Mouse (Mus musculus): ENCODE measurements around the gene Cap2. TPM values are rescaled to one million over a fixed set of nuclear protein-coding genes. Genes with fewer than 3 reads are reported as not detected.

The Cap2 gene
- polyA plus RNA-seq, 1 experiment from 2014 or later = 6.3 TPM

DNA sequence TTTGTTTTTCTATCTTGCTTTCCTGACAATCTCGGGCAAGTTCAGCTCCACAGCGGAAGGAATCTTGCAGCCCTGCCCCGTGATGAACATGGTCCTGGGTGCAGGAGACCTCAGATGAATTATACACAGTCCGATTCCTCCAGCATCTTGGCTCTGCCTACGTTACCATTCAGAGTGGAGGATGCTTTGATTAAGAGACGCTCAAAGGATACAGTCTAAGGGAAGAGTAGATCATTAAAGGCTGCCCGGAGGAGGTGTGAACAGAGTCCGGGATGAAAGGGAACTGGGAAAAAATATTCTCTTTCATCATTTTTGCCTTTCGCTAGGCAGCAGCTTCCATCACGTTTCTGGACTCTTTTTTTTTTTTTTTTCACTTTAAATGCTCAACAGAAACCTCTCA lies 27.4 kb downstream of the Cap2 start:
- peaks cover 7% of the 10 kb centered on the region for H3K4me1 ChIP-seq (replicated peaks)
- no peaks in the 10 kb centered on the region; the same call in 1 of the 2 replicates for H3K27me3 ChIP-seq
- H3K4me3 ChIP-seq = no peak overlapping the region
- no peak overlapping the region for H3K27ac ChIP-seq
- 86% methylated on average over 10 of the region's 10 CpGs for WGBS
- no peak for ATAC-seq (ENCODE audit: low FRiP score)
- H3K9ac ChIP-seq = no peak overlapping the region
- no peaks in the 10 kb centered on the region for H3K36me3 ChIP-seq
- no peaks in the 10 kb centered on the region for H3K9me3 ChIP-seq
- no peak overlapping the region for H3K4me2 ChIP-seq

DNA sequence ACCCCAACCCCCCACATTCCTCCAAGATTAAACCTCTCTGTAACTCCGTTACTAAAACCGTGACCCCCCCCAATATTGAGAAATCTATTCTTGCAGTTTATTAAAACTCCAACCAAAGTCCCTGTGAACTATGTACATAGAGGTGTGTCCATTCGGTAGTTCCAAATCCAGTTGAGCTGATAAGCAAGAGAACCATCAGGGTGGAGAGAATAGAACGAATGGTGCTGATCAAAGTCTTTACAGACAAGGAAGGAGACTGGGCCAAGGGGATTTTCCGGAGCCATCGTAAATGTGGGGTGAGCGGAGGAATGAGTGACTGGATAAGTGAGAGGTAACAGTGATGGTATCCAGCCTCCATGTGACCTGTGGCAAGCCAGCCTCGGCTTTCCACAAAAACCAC lies 28.9 kb downstream of the Cap2 start:
- ATAC-seq (ENCODE audit: low FRiP score) = no peak
- WGBS = 91% methylated on average over 8 of the region's 8 CpGs
- Histone ChIP-seq H3K9me3 (no peaks in the 10 kb centered on the region), H3K27me3 (no peaks in the 10 kb centered on the region; the same call in 1 of the 2 replicates), H3K9ac (no peak overlapping the region), H3K4me1 (replicated peaks) (peaks cover 16% of the 10 kb centered on the region), H3K4me3 (no peak overlapping the region), H3K36me3 (no peaks in the 10 kb centered on the region), H3K4me2 (no peak overlapping the region), H3K27ac (no peak overlapping the region)

GRCm38 (mm10) chr13:46531676-46532075 lies 30.0 kb downstream of the Cap2 start:
- H3K9me3 ChIP-seq = no peaks in the 10 kb centered on the region
- ATAC-seq (ENCODE audit: low FRiP score) = no peak
- WGBS = 93% methylated on average over 3 of the region's 3 CpGs
- H3K4me3 ChIP-seq = no peak overlapping the region
- H3K9ac ChIP-seq = no peak overlapping the region
- no peak overlapping the region for H3K27ac ChIP-seq
- H3K4me1 ChIP-seq (replicated peaks) = peaks cover 16% of the 10 kb centered on the region
- H3K27me3 ChIP-seq = no peaks in the 10 kb centered on the region; the same call in 1 of the 2 replicates
- H3K36me3 ChIP-seq = no peaks in the 10 kb centered on the region
- H3K4me2 ChIP-seq = no peak overlapping the region

GRCm38 (mm10) chr13:46532276-46532675 lies 30.6 kb downstream of the Cap2 start:
- H3K4me1 ChIP-seq (replicated peaks) = peaks cover 16% of the 10 kb centered on the region
- 98% methylated on average over 7 of the region's 7 CpGs for WGBS

DNA sequence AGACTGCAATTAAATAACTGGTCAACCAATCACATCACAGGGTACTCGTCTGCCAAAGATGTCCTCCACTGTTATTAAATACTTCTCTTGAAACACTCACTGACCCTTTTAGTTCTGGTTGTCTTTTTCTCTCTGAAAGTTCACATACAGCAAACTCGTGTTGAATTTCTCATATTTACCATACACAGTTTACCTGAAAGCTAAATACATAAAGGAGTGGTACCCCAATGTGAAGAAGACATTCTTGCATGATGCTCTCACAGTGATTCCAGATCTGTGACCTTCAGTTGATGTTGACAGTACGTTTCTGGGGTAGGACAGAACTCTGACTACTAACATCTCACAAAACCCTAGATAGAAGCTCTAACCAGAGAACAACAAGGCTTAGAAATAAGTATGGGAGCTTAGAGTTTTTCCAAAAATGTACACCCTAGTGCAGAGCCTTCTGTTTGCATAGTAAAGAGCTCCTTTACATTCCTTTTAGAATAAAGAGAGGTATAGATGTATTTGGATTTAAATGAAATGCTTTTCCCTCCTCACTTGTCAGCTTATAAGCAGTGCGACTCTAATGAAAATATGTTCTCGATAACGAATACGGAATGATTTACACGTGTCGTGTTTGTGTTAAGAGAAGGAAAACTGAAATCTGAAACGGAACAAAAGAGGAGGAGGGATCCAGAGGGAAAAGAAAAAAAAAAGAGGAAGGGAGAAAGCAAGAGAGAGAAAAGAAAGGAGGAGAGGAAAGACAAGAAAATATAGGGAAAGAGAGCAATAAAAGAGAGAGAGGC lies 31.9 kb downstream of the Cap2 start:
- H3K36me3 ChIP-seq = no peaks in the 10 kb centered on the region
- H3K27me3 ChIP-seq = no peaks in the 10 kb centered on the region; the same call in 1 of the 2 replicates
- no peak for ATAC-seq (ENCODE audit: low FRiP score)
- peak overlapping the region; percentile 38 for H3K4me2 ChIP-seq
- H3K9me3 ChIP-seq = no peaks in the 10 kb centered on the region
- peak overlapping the region; percentile 2; the same call in 1 of the 2 replicates for H3K27ac ChIP-seq
- 50% methylated on average over 10 of the region's 10 CpGs for WGBS
- no peak overlapping the region for H3K9ac ChIP-seq
- peaks cover 16% of the 10 kb centered on the region for H3K4me1 ChIP-seq (replicated peaks)
- no peak overlapping the region for H3K4me3 ChIP-seq

More at GRCm38 (mm10) chr13:46532276-46532675, 30.6 kb downstream of the Cap2 start:
- no peak overlapping the region for H3K9ac ChIP-seq
- H3K4me2 ChIP-seq = no peak overlapping the region
- no peak overlapping the region for H3K27ac ChIP-seq
- H3K4me3 ChIP-seq = no peak overlapping the region
- no peaks in the 10 kb centered on the region; the same call in 1 of the 2 replicates for H3K27me3 ChIP-seq
- no peaks in the 10 kb centered on the region for H3K36me3 ChIP-seq
- ATAC-seq (ENCODE audit: low FRiP score) = no peak
- no peaks in the 10 kb centered on the region for H3K9me3 ChIP-seq

GRCm38 (mm10) chr13:46534171-46534968 lies 32.7 kb downstream of the Cap2 start:
- no peaks in the 10 kb centered on the region for H3K9me3 ChIP-seq
- 11% methylated on average over 11 of the region's 11 CpGs for WGBS

DNA sequence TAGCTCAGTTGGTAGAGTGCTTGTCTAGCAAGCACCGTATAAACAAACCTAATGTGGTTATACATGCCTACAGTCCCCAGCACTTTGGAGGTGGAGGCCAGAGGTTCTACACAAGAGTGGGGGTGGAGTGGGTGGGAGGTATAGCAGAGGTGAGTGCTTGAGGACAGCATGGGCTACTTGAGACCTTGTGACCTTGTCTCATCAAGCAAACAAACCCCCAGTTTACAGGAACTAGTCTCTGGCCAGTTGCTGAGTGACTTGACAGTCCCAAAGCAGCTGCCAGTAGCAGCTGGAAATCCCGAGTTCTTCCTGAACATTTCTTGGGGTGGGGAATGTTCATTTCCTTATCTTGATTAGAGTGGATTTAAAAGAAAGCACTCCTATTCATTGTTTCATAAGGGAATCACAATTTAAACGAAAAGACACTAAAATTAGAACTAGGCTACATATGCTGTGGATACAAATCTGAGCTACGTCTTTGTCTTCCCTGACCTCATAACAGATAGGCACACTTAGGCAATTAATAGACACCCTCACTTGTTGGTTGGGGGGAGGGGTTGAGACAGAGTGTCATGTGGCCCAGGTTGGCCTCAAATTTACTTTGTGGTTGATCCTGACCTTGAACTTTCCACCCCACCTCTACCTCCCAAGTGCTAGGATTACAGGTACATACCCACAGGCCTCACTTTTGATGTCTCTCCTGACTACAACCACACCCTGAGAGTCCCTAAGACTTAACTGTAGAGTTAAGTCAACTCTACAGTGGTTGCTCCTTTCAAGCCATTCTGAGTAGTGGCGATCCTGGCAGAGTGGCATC lies 33.5 kb downstream of the Cap2 start:
- no peaks in the 10 kb centered on the region for H3K36me3 ChIP-seq
- no peak for ATAC-seq (ENCODE audit: low FRiP score)
- WGBS = 77% methylated on average over 5 of the region's 5 CpGs
- peaks cover 16% of the 10 kb centered on the region for H3K4me1 ChIP-seq (replicated peaks)
- no peak overlapping the region for H3K9ac ChIP-seq
- no peaks in the 10 kb centered on the region; the same call in 1 of the 2 replicates for H3K27me3 ChIP-seq
- H3K9me3 ChIP-seq = no peaks in the 10 kb centered on the region
- no peak overlapping the region for H3K4me2 ChIP-seq
- no peak overlapping the region for H3K27ac ChIP-seq
- H3K4me3 ChIP-seq = no peak overlapping the region

More at GRCm38 (mm10) chr13:46534171-46534968, 32.7 kb downstream of the Cap2 start:
- H3K27ac ChIP-seq = peak overlapping the region; percentile 2; the same call in 1 of the 2 replicates
- no peaks in the 10 kb centered on the region; the same call in 1 of the 2 replicates for H3K27me3 ChIP-seq
- ATAC-seq (ENCODE audit: low FRiP score) = 0 out of 2 replicates have a peak, but pooled peaks have one; percentile 21
- peak overlapping the region; percentile 38 for H3K4me2 ChIP-seq
- H3K36me3 ChIP-seq = no peaks in the 10 kb centered on the region
- no peak overlapping the region for H3K9ac ChIP-seq
- no peak overlapping the region; the same call in 1 of the 2 replicates for H3K4me3 ChIP-seq
- peaks cover 16% of the 10 kb centered on the region for H3K4me1 ChIP-seq (replicated peaks)

GRCm38 (mm10) chr13:46539284-46539683 lies 37.6 kb downstream of the Cap2 start:
- Histone ChIP-seq H3K27me3 (no peaks in the 10 kb centered on the region), H3K9ac (no peak overlapping the region), H3K9me3 (no peaks in the 10 kb centered on the region), H3K4me2 (no peak overlapping the region), H3K4me3 (no peak overlapping the region), H3K4me1 (replicated peaks) (peaks cover 13% of the 10 kb centered on the region), H3K36me3 (no peaks in the 10 kb centered on the region), H3K27ac (no peak overlapping the region)
- ATAC-seq (ENCODE audit: low FRiP score) = no peak
- WGBS = 89% methylated on average over 7 of the region's 7 CpGs

DNA sequence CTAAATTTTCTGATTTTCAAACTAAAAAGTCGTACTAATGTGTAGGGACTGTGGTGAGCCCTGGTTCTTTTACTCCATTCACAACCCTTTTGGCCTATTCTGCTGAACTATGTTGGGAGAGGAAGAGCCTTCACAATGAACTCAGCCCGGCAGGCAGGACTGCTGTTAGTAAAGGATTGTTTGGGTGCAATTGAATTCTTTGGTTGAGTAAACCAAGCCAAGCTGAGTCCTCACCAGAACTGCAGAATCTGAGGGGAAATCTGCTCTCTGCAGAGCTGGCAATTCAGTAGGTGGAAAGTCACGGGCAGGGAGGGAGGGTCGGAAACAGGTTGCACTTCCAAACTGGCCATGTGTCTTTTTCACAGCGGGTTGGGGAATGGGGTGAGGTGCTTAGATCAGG lies 39.3 kb downstream of the Cap2 start:
- Histone ChIP-seq H3K4me3 (no peak overlapping the region), H3K36me3 (no peaks in the 10 kb centered on the region), H3K27ac (no peak overlapping the region), H3K4me2 (no peak overlapping the region), H3K27me3 (no peaks in the 10 kb centered on the region), H3K9ac (no peak overlapping the region), H3K4me1 (replicated peaks) (peaks cover 17% of the 10 kb centered on the region), H3K9me3 (no peaks in the 10 kb centered on the region)
- 40% methylated on average over 5 of the region's 5 CpGs for WGBS
- ATAC-seq (ENCODE audit: low FRiP score) = no peak

GRCm38 (mm10) chr13:46542782-46543181 lies 41.1 kb downstream of the Cap2 start:
- Histone ChIP-seq H3K9ac (no peak overlapping the region), H3K27ac (0 out of 2 replicates have a peak overlapping the region, but pooled peaks have one; percentile 26), H3K4me3 (no peak overlapping the region), H3K4me2 (no peak overlapping the region), H3K27me3 (no peaks in the 10 kb centered on the region), H3K36me3 (no peaks in the 10 kb centered on the region), H3K9me3 (no peaks in the 10 kb centered on the region), H3K4me1 (replicated peaks) (peaks cover 32% of the 10 kb centered on the region)
- WGBS = 69% methylated on average over 7 of the region's 7 CpGs
- ATAC-seq (ENCODE audit: low FRiP score) = 0 out of 2 replicates have a peak, but pooled peaks have one; percentile 58

- H3K36me3 ChIP-seq = no peaks in the 10 kb centered on the region
- H3K27me3 ChIP-seq = no peaks in the 10 kb centered on the region
- H3K4me1 ChIP-seq (replicated peaks) = peaks cover 44% of the 10 kb centered on the region
- no peak overlapping the region for H3K4me3 ChIP-seq
- peak overlapping the region; percentile 71 for H3K27ac ChIP-seq
- H3K9me3 ChIP-seq = no peaks in the 10 kb centered on the region
- 45% methylated on average over 6 of the region's 6 CpGs for WGBS
- H3K4me2 ChIP-seq = no peak overlapping the region
- no peak overlapping the region for H3K9ac ChIP-seq
- ATAC-seq (ENCODE audit: low FRiP score) = no peak
Observed at GRCm38 (mm10) chr13:46544608-46545007, 43.0 kb downstream of the Cap2 start.

Measured in hindbrain, embryonic 13.5 days (tissue).